Mouse (Mus musculus): ENCODE data around the gene Aqp3.

DNA sequence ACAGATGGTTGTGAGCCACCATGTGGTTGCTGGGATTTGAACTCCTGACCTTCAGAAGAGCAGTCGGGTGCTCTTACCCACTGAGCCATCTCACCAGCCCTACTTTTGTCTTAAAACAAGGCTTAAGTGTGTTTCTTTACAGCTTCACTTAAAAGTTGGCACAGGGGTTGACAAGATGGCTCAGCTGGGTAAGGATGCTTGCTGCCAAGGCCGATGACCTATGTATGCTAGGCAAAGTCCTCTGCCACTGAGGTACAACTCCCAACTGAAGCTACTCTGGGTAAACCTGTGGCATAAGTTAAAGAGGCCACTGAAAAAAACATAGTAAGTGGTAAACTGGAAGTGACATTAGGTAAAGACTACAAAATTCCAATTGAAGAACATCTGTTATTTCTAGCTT lies 44.6 kb upstream of the Aqp3 start:
- TF ChIP-seq EP300 (IDR thresholded peaks at IDR 0.05; ENCODE audit: insufficient read depth, low read depth, low read length) (no peak), POLR2A (IDR thresholded peaks at IDR 0.05; ENCODE audit: insufficient read depth, low read length) (no peak)

Data from ES-Bruce4 (cell line).